Mouse (Mus musculus) ES-Bruce4 (cell line): ENCODE results near the gene Arl3.

Experiments
- CTCF ChIP-seq: IDR thresholded peaks from one replicate; pipeline ENCODE4 v1.8.1; 2011; ENCODE audit warnings: low read depth, low read length
- POLR2A ChIP-seq: IDR thresholded peaks from one replicate; pipeline ENCODE4 v1.8.1; 2011; ENCODE audit warnings: low read length; ENCODE audit not compliant: insufficient read depth

GRCm38 (mm10) chr19:46606718-46607117 lies 33.7 kb upstream of the Arl3 start:
- TF ChIP-seq POLR2A: no peak
- TF ChIP-seq CTCF: no peak
